Mouse (Mus musculus): ENCODE measurements around the gene Ptpn13. TPM values are rescaled to one million over a fixed set of nuclear protein-coding genes. Genes with fewer than 3 reads are reported as not detected.

The Ptpn13 gene
- total RNA-seq (2021), result 10 to 100 TPM; 25.5 to 45.0 TPM
- long read RNA-seq, experiment 1, partial matches to known transcripts, result 4 of 8 reads
- long read RNA-seq, experiment 1, other reads (novel, unspliced or antisense), result 4 of 8 reads
- long read RNA-seq, experiment 2, partial matches to known transcripts, result 14 of 20 reads
- long read RNA-seq, experiment 2, other reads (novel, unspliced or antisense), result 6 of 20 reads

DNA sequence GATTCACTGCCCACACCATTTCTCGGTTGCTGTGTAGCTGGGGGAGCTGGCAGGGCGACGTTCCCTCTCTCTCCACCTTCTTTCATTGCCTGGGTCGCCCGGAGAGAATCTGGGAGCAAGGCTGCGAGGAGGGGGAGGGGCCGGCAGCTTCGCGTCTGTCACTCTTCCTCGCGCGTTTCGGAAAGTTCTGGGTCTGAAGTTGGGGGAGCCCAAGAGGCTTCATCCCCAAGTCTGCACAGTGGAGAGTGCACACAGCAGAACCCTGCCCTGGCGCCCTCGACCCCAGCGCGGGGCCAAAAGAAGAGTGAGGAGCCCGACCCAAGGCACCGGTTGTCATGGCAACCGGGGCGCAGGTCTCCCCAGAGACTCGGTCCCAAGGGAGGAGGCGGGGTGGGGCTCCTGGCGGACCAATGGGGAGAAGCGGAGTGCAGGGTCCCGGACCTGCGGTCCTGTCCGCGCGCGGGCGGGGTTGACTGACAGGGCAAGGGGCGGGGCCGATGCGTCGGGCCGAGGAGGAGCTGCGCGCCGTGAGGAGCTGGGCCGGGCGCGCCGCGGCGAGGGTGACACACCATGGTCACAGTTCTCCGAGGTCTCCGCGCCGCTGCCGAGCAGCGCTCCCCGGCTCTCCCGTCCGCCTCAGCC, at the start of gene Ptpn13:
Gene Ptpn13 (plus strand): TSS at position 515 of the 642 bp plus-strand sequence.
- peak; percentile 83 to 88 for DNase-seq (ENCODE audit: low spot score in 2 of 2)

DNA sequence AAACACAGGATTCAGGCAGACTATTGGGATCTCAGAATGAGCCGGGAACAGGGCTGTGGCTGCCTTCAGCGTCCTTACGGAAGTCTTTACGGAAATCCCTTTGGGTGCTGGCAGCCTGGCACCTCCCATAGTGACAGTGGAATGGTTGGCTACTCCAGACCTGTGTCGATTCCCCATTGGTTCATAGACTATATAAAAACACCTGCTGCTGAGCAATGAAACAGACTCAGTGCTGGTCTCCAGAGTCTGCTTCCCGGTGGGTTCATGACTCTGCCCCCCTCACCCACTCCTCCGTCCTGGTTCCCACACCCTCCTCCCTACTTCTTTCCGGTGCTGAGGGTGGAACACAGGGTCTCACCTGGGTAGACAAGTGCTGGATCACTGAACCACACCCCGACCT, 49.8 kb upstream of the Ptpn13 start:
- DNase-seq (ENCODE audit: low spot score in 2 of 2), result no peak

DNA sequence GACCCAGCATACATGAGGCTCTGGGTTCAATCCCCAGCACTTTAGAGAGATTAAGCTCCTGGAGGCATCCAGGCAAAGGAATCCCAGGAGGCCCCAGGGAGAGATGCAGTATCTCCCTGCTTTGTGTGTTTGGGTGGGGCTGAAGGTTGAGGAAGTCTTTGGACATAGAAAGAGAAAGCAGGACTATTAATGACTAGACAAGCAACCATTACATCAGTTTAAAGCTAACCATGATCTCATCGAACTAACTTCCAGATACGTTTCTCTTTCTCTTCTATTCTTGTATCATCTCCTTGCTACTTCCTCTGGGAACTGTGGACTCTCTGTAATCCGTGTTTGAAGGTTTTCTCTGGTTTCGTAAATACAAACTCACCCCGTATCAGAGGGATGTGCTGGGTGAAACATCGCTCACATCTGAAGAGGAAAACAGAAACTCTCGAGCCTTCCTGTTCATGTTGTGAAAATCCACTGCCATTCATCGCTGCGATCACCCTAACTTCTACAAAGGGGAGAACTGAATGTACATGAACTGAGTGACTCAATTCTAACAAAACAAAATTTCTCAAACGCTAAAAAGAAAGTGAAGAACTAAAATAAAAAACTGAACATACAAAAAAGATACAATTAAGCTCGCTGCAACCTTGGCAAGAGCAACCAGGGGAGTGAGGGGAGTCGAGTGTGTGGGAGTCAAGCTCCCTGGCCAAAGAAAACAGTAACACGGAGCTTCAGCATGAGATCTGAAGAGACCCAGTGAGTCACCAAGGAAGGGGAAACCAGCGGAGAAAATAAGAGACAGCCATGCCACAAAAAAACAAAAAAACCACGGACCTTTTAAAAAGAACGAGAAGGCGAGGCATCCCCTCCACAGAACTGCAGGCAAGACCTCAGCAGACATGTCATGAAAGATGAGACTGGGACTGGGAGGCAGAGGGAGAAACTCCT, 48.4 kb upstream of the Ptpn13 start:
- no peak for DNase-seq (ENCODE audit: low spot score in 2 of 2)

DNA sequence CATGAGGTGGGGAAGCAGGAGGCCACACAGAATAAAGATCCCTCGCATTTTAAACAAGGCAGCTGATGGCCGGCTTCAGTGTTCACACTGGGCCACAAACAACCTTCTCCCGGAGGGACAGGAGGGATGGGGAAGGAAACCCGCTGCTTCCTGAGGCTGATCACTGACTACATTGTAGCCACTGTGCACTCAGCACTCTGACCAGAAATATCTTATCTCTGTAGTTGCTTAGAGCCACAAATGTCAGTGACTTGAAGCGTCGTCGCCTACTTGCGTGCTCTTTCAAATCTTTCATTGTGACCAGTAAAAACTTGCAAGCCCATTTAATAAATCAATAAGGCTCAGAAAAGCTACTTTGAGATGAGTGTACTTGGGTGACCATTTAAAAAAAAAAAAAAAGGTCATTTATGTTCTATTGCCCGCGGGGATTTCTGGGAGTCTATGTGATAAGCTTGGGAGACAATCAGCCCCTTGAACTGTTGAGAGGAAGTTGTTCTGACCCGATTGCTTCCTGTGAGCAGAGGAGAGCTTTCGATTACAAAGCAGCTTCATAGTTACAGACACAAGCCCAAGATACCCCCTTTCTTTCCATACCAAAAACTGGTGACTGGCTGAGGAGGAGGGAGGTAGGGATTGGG, 47.4 kb upstream of the Ptpn13 start:
- no peak for DNase-seq (ENCODE audit: low spot score in 2 of 2)

DNA sequence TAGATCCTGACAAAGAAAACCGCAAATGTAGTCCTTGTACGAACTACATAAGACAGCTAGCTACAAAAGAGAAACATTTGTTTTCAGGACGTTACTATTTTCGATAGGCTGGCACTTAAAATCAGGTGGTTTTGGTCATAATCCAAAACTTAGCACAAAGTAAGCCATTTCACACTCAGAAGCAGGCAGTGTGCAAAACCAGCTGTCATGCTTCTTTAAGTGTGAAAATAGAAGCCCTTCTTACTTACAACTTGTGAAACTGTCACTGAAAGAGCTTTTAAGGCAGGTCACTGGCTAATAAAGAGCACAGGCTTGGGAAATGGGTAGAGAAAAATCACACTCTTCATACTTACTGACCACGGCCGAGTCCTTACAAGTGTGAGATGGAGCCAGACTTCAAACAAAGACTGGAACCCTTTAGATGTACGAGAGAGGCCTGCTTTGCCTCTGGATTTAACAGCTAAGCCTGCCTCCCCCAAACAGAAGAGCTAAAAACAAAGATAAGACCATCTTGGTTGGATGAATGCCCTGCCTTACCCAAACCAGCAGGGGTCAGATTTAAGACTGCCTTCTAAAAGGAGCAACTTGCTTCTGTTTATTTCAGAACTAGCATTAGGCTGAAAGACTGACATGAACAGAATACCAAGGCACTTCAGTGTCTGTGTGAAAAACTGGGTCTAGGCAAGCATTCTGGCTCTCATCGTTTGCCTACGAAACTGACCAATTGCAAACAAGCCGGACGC, 44.0 kb upstream of the Ptpn13 start:
- no peak for DNase-seq (ENCODE audit: low spot score in 2 of 2)

DNA sequence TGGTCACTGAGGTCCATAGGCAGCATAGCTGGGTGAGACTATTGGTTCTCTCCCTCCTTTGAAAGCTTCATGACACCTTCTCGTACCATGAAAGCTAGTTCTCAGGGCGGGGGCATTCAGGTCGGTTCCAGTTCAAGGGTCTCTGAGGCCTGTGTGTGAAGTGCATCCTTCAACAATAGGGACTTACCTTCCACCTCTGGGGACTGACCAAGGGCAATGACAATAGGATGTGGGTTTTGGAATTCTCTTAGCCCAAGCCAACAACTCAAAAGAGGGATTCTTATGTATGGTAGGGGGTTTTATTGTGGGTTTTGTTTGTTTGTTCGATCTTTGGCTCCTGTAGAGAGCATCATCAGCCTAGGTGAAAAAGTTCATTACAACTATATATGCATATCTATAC, 42.0 kb upstream of the Ptpn13 start:
- no peak for DNase-seq (ENCODE audit: low spot score in 2 of 2)

DNA sequence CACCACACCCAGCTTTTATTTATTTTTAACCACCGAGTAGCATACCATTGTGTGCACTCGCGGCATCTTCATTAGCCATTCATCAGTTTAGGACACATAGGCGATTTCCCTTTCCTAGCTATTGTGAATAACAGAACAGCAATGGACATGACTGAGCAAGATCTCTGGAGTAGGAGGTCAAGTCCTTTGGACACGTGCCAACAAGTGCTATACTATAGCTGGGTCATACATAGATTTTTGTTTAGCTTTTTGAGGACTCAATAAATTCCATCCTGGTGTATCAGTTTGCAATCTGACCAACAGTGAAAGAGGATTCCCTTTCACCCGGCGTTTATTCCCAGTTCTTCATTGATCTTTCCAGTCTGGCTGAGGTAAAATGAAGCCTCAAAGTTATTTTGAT, 41.0 kb upstream of the Ptpn13 start:
- no peak for DNase-seq (ENCODE audit: low spot score in 2 of 2)

DNA sequence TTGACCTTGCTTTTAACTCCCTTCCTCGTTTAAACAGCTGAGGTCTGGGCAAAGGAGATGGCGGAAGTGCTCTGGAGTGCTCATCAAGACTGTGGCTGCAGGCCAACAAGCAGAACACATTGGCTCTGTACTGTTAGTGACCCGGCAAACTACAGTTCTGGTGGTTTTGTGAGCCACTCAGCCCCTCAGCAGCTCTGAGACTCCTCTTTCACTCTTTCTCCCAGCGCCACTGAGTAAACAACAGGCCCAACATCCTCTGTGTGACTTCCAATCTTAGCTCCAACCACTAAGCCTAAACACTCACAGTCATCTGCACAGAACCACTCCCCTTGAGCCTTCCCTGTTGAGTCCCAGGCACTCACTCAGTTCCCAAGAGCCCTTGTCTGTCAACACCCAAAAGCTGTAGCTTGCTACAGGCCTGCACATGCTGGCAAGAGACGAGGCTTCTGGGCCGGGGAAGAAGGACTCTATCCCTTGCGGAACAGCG, 37.4 kb upstream of the Ptpn13 start:
- no peak for DNase-seq (ENCODE audit: low spot score in 2 of 2)

DNA sequence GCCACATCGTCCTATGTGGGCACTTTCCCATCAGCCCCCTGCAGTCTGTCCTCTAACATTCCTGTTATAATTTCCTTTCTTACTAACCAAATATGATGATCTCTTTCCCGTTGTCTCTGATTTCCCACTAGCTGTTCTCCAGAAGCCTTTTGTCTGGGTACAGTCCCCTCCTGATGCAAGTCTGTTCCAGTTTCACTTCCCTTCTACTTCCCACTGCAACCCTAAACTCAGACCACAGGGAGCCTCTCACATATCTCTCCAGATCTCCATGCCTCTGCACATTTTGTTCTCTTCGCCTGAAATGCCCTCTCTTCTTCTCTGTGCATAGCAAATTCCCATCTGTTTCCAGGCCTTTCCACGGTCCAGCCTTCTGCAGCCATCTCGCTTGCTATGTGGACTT, 35.6 kb upstream of the Ptpn13 start:
- no peak for DNase-seq (ENCODE audit: low spot score in 2 of 2)

DNA sequence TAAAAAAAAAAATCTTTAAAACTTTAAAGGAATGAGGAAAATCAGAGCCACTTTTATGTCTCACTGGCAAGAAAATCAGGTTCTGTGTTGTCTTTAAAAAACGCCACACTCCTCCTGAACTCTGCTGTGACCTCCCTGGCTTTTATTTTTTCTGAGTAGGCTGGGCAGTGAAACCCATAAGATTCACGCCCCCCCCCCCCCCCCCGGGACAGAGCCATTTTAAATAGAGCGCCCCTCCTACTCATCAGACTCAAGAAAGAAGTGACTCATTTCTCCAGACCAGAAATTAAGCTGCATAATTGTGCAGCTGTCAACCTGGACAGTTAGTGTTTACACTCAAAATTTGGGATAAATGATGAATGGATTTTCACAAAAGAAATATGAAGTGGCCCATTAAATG, 31.8 kb upstream of the Ptpn13 start:
- DNase-seq (ENCODE audit: low spot score in 2 of 2), result no peak

DNA sequence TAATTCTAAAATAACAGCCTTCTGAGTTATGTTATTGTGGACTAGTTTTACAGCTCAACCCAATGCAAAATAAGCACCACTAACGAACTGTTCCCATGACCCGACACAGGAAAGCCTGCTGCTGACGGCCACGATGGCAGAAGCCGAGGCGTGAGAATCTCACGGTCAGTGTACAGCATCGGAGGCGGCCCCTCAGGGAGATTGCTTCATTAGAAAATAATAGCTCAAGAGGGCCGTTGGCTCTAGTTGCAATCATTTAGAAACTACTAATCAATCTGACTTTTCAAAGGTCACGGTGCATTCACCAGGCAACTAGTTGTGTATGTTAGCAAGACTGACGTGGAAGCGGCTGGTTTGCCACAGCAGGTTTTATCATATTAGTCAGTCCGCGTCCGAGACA, 31.2 kb upstream of the Ptpn13 start:
- no peak for DNase-seq (ENCODE audit: low spot score in 2 of 2)

DNA sequence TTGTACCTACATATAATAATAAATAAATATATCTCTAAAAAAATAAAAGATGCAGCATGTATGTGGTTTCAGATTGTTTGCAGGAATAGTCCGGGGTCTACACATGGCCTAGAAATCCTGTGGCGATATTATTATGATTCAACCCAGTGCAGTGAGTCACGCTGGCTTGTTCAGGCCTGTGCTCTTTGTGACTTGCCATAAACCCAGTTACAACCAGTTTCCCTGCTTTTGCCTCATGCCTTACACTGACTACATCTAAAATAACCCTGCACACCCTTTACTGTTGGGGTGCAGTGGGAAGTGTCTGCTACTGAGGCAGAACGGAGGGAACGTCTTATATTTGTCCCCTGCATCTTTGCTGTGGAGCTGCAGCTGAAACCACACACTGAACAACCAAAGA, 29.3 kb upstream of the Ptpn13 start:
- DNase-seq (ENCODE audit: low spot score in 2 of 2), result no peak

DNA sequence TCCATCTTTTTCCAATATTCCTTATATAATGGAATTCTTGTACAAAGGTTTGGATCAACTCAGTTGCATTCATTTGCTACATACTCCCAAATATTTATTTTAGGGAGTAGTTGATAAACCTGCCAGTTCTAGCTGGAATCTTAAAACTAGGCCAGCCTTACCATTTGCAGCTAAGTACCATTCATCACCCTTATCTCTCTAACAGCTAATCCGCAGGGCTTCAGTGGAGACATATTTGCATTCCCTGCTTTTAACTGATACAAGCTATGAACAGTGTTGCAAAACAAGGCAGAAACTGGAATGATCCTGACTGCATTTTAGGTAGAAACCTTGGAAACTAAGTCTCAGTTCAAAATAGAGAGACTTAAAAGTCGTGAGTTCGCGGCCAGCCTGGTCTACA, 27.6 kb upstream of the Ptpn13 start:
- DNase-seq (ENCODE audit: low spot score in 2 of 2), result no peak

DNA sequence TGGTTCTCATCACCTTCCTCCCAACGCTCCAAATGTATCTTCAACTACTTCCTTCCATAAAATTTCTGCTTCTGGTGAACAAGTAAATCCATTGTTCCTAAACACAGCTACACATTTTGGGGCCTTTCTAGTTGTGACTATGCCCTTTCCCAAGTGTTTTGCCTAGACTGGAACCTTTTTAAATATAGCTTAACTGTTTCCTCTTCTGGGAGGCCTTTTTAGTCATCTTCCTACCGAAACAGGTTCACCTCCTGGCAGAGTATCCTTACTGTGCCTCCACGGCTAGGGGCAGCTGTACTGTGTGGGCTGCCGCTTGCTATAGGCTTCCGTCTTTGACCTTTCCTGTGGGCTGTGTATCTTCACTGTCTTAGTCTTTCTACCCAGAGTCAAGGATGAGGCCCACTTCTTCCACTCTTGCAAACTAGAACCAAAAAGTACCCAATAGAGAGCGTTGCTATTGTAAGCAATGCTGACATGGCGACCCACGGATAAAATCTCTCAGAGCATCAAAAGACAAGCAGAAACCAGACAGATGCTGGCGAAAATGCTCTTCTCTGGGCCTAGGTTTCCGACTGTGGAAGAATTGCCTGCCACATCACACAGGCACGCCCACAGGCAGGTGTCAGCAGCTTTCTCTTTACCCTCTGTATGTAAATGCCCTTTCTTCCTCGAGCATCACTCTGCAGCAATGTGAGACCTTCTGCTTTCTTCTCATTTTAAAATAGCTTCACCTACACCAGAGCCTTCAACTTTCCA, 20.6 kb upstream of the Ptpn13 start:
- no peak for DNase-seq (ENCODE audit: low spot score in 2 of 2)

DNA sequence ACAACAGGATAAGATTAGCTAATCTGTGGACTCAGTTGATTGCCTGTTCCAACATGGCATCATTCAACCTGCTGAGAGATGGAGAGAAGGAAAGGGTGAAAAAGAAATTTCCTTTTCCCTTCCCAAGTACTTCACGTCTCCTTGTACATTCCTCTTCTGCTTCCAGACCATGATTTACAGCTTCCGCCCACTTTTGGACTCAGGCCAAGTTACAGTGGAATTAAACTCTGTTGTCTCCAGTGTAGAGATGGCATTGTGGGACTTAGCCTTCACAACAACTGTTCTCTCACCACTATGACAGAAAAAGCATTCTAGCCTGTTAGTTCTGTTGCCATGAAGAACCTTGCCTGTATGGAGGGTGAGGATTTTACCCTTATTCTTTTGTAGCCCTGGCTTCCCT, 19.1 kb upstream of the Ptpn13 start:
- no peak for DNase-seq (ENCODE audit: low spot score in 2 of 2)

DNA sequence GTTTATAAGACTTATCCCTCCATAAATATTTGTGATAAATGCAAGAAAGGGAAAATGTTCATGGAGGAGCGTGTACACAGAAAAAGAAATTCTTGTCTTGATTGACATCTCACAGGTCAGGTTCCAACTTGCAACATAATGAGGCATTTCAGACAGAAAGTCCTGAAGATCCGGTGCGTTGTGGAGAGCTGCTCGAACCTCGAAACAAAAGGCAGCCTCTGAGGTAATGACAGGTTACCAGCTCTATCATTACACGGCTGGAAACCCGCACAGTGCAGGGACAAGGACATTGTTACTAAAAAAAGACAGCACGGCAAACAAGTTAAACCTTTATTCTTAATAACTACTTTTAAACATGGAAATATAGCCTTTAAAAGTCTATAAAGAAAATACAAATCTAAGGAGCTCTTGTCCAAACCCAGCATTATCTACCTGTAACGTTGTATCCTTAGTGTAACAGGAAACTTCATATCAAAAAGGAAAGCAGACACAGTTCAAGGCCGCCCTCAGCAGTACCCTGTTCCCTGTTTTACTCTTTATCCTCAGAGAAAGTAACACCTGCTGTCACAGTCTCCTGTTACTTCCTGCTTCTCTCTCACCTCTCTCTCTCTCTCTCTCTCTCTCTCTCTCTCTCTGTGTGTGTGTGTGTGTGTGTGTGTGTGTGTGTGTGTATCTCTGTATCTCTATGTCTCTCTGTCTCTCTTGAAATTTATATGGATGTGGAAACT, 12.8 kb upstream of the Ptpn13 start:
- no peak for DNase-seq (ENCODE audit: low spot score in 2 of 2)

DNA sequence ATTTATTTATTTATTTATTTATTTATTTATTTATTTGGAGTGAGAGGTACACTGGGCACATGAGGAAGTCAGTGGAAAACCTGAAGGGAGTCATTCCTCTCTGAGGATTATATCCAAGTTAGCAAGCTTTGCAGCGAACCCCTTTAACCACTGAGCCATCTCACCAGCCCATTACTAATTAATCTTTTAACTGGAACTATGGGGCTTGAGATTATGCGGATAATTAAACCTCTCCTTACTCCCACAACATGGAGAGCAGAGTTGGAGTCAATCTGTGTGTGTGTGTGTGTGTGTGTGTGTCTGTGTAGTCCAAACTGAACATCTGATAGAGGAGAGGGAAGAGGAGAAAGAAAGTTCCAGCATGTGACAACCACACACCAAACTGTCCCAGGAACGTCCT, 10.4 kb upstream of the Ptpn13 start:
- no peak for DNase-seq (ENCODE audit: low spot score in 2 of 2)

DNA sequence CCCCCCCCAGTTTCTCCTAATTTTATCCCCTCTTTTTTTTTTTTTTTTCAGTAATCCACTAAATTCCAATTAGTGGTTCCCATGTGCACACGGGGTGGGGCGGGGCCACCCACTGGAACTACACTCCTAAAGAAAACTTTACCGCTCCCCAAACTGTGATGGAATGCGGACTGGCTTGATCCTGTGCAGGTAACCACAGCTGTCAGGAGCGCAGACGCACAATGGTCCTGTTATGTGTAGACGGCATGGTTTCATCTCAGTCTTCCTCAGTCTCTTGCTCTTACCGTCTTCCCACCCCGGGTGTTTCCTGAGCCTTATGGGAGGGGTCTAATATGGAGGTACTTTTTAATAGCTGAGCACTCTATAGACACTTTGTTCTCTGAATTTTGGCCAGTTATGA, 7.0 kb upstream of the Ptpn13 start:
- DNase-seq (ENCODE audit: low spot score in 2 of 2), result no peak

DNA sequence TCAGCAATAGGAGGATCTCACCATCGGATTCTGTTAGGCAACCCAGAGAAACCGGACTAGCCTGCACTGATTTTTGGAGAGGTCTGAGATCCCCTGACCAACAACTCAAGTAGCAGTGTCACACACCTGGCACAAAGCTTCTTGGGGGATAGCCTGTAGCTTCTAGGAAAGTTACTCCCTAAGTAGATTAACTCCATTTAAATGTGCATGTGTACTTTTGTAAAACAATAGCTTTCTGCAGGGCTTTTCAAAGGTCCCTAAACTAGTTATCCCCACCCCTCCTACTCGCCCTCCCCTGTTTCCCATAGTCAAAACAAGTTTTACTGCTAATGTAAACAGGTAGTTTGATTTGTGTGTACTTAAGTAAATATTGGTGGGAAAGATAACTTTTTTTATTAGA, 6.1 kb upstream of the Ptpn13 start:
- no peak for DNase-seq (ENCODE audit: low spot score in 2 of 2)

DNA sequence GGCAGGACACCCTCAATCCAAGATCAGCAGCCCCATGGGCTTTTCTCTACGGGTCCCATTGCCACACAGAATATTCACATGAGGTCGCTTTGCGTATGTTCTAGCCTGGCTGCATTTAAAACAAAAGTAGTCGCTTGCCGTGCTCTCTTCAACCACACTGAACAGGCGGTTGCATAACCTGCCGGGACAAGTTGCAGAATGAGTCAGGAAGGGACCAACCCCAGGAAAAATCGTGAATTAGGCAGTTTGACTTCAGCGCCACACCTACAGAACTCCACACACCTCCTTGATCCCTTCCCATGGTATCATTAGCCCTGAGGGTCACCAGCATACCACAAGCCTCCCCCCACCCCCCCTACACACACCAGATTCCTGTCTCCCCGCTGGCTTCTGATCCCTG, 4.4 kb upstream of the Ptpn13 start:
- DNase-seq (ENCODE audit: low spot score in 2 of 2), result no peak

All from adrenal gland, postnatal 4 days (tissue).